Mouse (Mus musculus) neutrophil, adult 5-6 weeks (primary cell): ENCODE results near the gene Chrm3. TPM values are rescaled to one million over a fixed set of nuclear protein-coding genes. Genes with fewer than 3 reads are reported as not detected.
A peak's percentile ranks its signal among the peaks of the same experiment; 100 is the strongest.

Experiments
- ATAC-seq: fragments of 151-379, 151-347 bp; 2 replicates; pipeline ENCODE4 v1.8.0; 2017; ENCODE audit warnings: mild to moderate bottlenecking, moderate TSS enrichment; ENCODE audit not compliant: insufficient number of reproducible peaks, poor library complexity, low FRiP score, severe bottlenecking; ENCODE audit errors: extremely low read depth
- total RNA-seq: library from RNA; stranded (forward); fragments of 200-1000 nt; gene quantifications from 2 replicates; pipeline ENCODE4 v1.2.3, GENCODE M21; 2017

Chrm3 gene
- total RNA-seq, 1 experiment from 2014 or later, result 34.7 TPM

DNA sequence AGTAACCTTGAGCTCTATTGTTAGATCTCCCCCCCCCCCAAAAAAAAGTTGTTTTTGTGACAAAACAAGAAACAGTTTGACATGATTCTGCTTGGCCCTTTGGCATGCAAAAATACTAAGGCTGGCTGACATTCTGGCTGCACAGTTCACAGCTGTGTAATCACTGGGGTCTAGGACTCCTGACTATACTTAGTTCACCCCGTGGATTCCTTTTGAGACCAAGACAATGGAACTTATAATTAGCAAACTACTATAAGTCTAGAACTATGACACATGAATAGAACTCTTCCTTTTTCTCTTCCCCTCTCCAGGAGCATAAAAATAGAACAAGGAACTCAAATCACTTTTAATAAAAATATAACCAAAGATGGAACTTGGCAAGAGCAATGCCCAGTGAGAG, 251.1 kb downstream of the Chrm3 start:
- ATAC-seq, result no peak

DNA sequence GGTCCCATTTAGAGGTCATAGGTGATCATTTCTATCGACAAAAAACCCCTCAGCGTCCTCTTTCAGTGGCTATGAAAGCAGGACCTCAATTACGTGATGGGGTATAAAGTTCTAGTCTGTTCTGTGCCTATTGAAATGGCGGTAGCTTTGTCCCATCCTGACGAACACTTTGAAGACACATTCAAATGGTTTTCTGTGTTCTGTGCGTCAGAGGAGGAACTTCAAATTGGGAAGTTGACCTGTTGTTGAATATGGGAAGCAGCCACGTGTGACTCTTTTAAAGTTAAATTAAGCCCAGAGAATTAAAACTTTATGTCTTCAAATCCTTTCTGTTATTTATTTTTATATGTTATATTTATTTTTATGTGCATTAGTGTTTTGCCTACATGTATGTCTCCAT, 253.3 kb downstream of the Chrm3 start:
- peak; percentile 85 for ATAC-seq

DNA sequence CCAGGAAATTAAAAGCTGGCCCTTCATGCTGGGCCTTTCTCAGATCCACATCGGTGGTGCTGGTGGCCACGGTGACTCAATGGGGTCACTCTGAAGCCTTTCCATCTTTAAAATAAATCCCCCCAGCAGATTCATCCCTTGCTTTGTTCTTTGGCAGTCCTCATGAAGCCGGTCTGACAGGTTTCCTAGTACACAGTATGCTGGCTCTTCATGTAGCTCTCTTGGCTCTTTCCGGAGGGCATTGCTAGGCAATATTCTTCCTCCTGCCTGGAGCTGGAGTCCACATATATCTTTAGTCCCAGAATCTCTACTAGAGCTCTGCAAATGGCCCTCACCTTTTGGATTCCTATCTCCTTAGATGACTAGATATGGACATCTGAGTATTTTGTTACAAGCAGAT, 269.9 kb downstream of the Chrm3 start:
- ATAC-seq, result no peak

DNA sequence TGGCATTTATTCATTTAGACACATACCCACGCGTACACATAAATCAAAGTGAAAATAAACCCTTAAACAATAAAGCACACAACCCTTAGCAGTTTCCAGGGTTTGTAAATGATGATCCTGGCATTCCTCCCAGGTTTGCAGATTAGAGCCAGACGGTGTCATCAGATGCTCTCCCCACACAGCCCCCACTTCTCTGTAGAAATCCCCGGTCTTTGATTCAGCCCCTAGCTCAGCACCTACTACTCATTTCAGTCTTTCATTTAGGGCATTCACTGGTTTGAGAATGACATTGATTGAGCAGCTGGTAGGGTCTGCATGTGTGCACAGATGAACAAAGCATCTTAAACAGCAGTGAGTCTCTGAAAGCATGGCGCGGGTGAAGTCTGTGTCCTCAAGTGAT, 274.3 kb downstream of the Chrm3 start:
- ATAC-seq, result no peak

DNA sequence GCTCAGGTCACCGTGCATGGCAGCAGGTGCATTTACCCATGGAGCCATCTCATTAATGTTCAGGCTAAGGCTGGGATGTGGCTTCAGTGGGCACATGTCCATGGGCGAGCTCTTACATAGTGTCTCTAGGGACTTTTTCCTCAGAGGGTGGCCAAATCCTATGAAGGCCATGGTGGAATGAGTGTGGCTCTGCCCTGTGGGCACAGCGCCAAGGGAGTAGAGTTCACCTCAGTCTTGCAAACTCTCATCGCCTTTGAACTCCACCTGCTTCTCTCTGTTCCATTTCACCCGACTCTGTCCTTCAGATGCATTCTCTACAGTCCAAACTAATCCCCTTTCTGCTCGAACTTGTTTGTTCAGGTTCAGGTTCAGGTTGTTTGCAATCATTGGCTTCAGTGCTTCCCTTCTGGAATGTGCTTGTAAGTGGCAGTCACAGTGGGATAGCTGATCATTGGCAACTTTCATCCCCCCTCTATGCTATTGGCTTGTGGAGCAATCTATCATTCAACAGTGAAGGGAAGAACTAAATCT, 278.7 kb downstream of the Chrm3 start:
- no peak for ATAC-seq

DNA sequence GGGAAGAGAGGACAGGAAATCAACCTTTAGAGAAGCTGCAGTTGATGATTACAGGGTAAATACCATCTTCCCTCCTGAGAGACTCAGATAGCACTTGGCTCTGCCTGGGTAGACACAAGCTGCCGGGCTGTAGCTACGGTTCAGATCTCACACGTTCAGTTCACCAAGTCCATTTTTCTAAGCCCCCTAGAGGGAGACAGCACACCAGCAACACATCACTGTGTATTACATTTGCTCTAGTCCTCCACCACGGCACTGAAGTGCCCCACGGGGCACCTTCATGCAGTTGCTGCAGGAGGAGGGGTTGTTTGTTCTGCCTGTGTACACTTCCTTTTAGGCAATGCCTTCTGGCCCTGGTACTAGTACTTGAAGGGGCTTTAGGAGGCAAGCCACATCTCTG, 289.5 kb downstream of the Chrm3 start:
- peak; percentile 94 for ATAC-seq

GRCm38 (mm10) chr13:10068927-10069580, 291.6 kb downstream of the Chrm3 start:
- no peak for ATAC-seq

DNA sequence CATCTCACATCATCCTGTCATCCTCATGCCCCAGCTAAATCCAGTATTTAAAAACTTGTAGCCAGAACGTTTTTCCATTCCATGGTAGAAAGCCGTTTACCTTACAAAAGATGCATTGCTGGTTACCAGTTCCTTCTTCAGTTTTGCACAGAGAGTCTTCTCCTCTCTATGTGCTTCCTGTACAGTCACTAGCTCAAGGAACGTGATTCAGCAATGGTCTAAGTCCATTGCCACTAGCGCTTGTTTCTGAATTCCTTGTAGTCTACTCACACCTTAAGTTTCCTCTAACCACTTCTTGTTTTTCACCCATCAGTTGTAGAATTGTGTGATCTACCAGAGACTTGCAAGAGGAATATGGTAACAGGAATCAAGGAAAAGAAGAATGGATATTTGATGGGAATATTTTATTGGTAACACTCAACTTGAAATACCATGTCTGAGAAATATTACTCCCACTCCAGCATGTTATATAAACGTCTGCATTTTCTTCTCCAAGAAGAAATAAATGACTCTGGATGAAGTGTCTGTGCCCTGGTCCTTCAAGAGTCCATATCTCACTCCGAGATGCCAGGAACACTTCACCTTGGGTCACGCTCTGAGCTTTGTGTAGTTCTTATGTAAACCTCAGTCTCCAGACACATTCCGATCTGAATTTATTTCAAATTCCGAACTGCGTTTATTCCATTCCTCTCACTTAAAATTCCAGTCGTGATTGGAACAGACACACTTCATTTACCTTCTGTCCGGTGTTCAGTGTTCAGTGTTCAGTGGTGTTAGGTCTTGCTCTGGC, 293.6 kb downstream of the Chrm3 start:
- ATAC-seq, result peak; percentile 33; the same call in 1 of the 2 replicates

DNA sequence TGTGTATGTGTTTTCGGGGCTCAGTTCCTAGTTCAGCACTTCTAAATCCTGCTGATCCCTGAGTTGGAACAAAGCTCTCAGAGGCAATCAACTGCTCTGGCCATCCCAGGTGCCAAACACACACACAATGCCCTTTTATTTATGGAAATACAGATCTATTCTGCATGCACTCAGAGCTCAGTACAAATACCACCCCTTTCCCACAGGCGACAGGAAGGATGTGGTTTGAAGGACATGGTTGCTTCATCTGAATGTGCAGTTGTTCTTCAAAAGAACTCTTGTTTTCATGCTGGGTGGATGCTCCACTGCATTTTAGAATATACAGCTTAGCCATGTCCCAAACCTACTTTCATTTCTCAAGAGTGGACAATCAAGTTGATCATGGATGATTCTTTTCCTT, 294.9 kb downstream of the Chrm3 start:
- ATAC-seq, result peak; percentile 83

DNA sequence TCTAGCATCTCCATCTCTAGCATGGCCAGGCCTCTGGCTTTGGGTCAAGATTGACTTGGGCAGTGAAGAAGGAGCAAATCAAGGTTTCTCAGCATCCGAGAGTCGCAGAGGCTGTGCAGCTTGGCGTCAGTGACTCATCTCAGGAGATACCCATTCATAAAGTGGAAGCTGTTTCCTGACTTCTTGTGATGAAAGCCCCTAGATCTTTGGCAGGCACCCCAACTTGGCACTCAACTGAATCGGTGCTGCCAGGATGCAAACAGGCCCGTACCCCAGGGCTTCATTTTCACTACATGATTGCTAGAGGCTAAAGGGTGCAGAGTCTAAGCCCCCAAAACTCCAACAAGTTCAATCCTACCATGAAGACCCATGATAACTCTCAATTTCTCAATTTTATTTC, 298.0 kb downstream of the Chrm3 start:
- ATAC-seq, result no peak

DNA sequence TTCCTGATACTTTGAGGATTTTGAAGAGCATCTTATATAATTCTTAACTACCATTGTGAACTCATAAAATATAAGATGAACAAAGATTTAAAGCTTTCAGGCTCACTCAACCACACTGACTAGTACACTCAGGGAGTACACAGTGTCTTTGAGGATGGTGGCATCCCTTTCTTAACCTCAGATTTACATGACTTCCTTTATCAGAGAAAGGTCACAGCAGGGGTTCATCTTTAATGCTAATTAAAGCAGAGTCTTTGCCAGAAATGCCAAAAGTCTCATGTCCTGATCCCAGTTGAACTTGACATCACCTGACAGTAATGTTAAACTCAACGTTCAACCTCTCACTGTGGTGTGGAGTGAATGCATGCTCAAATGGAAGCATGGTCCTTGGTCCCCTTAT, 301.7 kb downstream of the Chrm3 start:
- ATAC-seq, result no peak

DNA sequence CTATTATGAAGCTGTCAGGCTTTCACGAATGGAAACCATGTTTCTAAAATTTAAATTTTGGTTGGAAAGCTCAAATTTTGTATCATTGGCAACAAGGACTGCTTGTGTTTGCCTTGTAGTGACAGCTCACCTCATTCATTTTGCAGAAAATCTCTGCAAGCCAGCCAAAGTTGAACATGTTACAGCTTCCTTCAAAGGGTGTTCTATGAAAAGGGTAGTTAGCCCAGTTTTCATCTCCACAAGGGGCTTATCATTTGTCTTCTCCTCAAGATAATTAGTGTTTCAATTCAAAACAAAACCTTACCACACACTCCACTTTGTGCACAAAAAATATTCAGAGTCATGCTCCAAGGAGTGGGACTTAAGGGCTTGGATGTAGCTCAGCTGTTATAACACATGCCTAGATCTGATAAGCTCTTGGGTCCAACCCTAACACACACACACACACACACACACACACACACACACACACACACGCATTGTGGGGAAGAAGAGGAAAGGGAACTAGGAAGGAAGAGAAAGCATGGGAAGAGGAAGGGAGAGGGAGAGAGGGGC, 302.9 kb downstream of the Chrm3 start:
- no peak for ATAC-seq

DNA sequence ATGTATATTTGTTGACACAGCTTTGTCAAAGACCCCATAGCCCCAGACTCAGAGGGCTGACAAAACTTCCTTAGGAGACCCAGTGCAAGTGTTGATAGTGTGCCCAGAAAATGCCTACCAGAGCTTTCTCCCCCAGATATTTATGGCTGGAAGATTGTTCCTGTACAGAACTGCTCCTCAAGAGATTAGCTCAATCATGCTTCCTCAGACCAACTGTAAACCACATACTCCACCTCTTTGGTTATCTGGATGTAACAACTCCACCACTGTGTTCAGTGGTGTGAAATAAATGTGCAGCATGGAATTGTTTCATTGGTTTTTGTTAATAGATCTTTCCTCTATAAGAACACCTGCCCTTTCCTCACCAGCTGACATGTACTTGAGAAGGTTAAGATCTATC, 306.6 kb downstream of the Chrm3 start:
- ATAC-seq, result no peak

DNA sequence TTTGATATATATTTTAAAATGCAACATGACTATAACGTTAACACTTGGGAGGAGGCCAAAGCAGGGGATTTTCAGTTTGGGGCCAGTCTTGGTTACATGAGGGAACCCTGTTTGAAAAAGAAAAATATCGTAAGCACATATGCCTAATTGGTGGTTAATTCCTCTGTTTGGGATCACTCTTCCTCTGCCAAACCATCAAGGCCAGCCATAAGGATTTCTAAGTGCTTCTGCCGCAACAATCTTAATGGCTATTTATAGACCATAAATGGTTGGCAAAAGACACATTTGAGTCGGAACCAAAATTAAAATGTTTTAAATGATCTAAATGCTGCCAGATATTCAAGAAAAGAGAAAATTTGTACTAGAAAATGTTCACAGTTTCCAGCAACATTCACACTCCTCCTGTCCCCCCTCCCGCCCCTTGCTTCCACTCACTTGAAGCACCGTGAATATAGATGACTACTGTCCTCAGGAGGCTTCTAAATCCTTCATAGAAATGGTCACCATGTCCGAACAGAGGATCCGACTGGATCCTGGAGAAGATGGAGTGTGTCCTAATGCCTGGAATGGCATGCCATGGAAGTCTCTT, 307.3 kb downstream of the Chrm3 start:
- no peak for ATAC-seq

DNA sequence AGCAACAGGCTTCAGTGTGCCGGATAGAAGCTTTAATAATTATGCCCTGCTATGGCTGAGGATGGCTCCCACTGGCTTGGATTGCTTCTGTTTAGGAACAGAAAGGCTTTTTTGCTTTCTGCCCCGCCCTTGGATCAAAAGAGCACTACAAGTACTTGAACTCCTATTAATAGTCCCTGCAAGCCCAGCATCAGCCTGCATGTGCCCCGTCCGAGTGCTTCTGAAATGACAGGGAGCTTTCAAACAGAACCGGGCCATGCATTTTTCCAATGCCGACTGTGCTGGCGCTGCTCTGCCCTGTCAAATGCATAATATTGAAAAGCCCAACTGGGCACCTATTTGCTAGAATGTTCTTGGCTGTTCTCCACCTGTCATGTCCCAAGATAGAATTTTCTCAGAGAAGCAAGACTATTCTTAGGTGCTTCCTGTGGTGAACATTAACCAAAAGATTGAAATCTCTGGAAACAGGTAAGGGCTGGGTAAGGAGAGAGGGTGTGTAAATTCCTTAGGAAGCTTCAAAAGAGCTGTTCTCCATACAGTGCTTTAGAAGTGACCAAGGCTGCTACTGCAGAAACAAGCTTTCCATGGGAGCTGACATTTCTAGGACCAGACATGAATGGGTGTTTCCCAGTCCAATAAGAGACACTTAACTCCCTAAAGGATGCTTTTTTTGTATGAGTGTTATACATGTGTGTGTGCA, 314.8 kb downstream of the Chrm3 start:
- ATAC-seq, result no peak

DNA sequence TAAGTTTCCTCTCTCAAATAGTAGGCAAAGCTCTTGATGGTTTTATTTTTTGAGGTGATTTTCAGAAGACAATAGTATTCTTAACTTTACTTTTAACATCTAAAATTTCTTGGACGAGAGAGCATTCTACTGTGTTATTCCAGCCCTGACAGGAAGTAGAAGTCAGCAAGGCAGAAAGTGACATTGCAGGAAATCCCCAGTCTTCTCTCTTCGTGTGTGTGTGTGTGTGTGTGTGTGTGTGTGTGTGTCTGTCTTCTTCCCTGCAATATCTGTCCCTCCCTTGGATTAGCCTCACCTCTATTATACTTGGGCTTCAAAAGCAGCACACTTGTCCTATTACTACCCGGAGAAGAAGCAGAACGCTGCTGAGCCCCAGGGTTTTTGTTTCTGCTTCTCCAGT, 316.6 kb downstream of the Chrm3 start:
- ATAC-seq, result no peak

- no peak for ATAC-seq
Observed at GRCm38 (mm10) chr13:10033570-10034399, 326.9 kb downstream of the Chrm3 start.

- no peak for ATAC-seq
Observed at GRCm38 (mm10) chr13:10031547-10031946, 329.1 kb downstream of the Chrm3 start.
